Mouse (Mus musculus) heart, embryonic 14.5 days (tissue): ENCODE results near the gene Lamb1. TPM values are rescaled to one million over a fixed set of nuclear protein-coding genes. Genes with fewer than 3 reads are reported as not detected.

Experiments
- ATAC-seq: fragments of 200-750 bp; cut with Nextera tagmentation; 2 replicates; pipeline ENCODE4 v1.8.0; 2017; ENCODE audit warnings: low read depth, moderate TSS enrichment; ENCODE audit not compliant: insufficient number of reproducible peaks, insufficient read depth, low FRiP score
- H3K27ac ChIP-seq, 2 experiments: fragments of 200-500 bp in 1 of 2; fragments of 300-500 bp in 1 of 2; sonication (generic) in 1 of 2; replicated peaks in 1 of 2; 2 replicates each; pipeline ENCODE4 v1.5.1; 2012 to 2014; ENCODE audit warnings: low read depth in 2 of 2, low read length in 2 of 2, control low read depth in 1 of 2, mild to moderate bottlenecking in 1 of 2, mixed read lengths in 1 of 2; ENCODE audit not compliant: control insufficient read depth in 1 of 2, insufficient read depth in 1 of 2
- H3K27me3 ChIP-seq: fragments of 300-500 bp; sonication (generic); 2 replicates; pipeline ENCODE4 v1.6.1; 2014; ENCODE audit warnings: mild to moderate bottlenecking, low read length, control low read depth; ENCODE audit not compliant: control insufficient read depth, insufficient read depth
- H3K36me3 ChIP-seq: fragments of 300-500 bp; sonication (generic); 2 replicates; pipeline ENCODE4 v1.6.1; 2014; ENCODE audit warnings: mild to moderate bottlenecking, control low read depth, low read length, mixed read lengths; ENCODE audit not compliant: control insufficient read depth, insufficient read depth
- H3K4me1 ChIP-seq, 2 experiments: fragments of 200-500 bp in 1 of 2; fragments of 300-500 bp in 1 of 2; sonication (generic) in 1 of 2; 2 replicates each; pipeline ENCODE4 v1.6.1; 2012 to 2014; ENCODE audit warnings: low read length in 2 of 2, control low read depth in 1 of 2, mixed read lengths in 1 of 2; ENCODE audit not compliant: control insufficient read depth in 2 of 2, insufficient read depth in 2 of 2
- H3K4me2 ChIP-seq: fragments of 300-500 bp; sonication (generic); 2 replicates; pipeline ENCODE4 v1.6.1; 2014; ENCODE audit warnings: mild to moderate bottlenecking, low read length
- H3K4me3 ChIP-seq, 2 experiments: fragments of 200-500 bp in 1 of 2; fragments of 300-500 bp in 1 of 2; sonication (generic) in 1 of 2; 2 replicates each; pipeline ENCODE4 v1.5.1; 2012 to 2014; ENCODE audit warnings: low read length in 2 of 2, mild to moderate bottlenecking in 2 of 2, control low read depth in 1 of 2, low read depth in 1 of 2, moderate library complexity in 1 of 2; ENCODE audit not compliant: control insufficient read depth in 1 of 2, insufficient read depth in 1 of 2
- H3K9ac ChIP-seq: fragments of 300-500 bp; sonication (generic); 2 replicates; pipeline ENCODE4 v1.6.1; 2014; ENCODE audit warnings: mild to moderate bottlenecking, low read length
- H3K9me3 ChIP-seq: fragments of 300-500 bp; sonication (generic); 2 replicates; pipeline ENCODE4 v1.6.1; 2016; ENCODE audit warnings: low read length, control low read depth; ENCODE audit not compliant: control insufficient read depth
- WGBS: fragments of 180-500 bp; shearing (Covaris S2); extraction: QIAGEN DNeasy Blood & Tissue Kit; methylation state at CpG from one replicate; pipeline ENCODE4 v1.1.7; 2014; 5-methylcytosine and 5-hydroxymethylcytosine counted together
- polyA plus RNA-seq: library from polyadenylated mRNA; unstranded; fragments of >200 nt; fragmentation: Nextera tagmentation; extraction: Ambion mirVana; gene quantifications from 2 replicates; pipeline ENCODE4 v1.2.1, GENCODE M21; 2014

The Lamb1 gene
- polyA plus RNA-seq, 1 experiment from 2014 or later: 96.3 TPM

GRCm38 (mm10) chr12:31240470-31240869, 24.6 kb upstream of the Lamb1 start, which contains the start of gene Gm6993:
TSS of gene Gm6993 (plus strand) at chr12:31240770.
- H3K27me3 ChIP-seq: no peaks in the 10 kb centered on the region
- H3K4me3 ChIP-seq: no peak within 1 kb of the TSS
- no peak for ATAC-seq
- H3K4me2 ChIP-seq: no peak within 1 kb of the TSS
- no peak within 1 kb of the TSS for H3K9ac ChIP-seq
- peaks cover 7 to 15% of the 10 kb centered on the region in 2 experiments for H3K4me1 ChIP-seq
- H3K36me3 ChIP-seq: no peaks in the 10 kb centered on the region
- H3K27ac ChIP-seq: 0 out of 4 replicates have a peak within 1 kb of the TSS, but pooled peaks of 1 of the 2 experiments have one; percentile 8
- H3K9me3 ChIP-seq: no peaks in the 10 kb centered on the region
- 95% methylated on average over 5 of the region's 5 CpGs for WGBS

DNA sequence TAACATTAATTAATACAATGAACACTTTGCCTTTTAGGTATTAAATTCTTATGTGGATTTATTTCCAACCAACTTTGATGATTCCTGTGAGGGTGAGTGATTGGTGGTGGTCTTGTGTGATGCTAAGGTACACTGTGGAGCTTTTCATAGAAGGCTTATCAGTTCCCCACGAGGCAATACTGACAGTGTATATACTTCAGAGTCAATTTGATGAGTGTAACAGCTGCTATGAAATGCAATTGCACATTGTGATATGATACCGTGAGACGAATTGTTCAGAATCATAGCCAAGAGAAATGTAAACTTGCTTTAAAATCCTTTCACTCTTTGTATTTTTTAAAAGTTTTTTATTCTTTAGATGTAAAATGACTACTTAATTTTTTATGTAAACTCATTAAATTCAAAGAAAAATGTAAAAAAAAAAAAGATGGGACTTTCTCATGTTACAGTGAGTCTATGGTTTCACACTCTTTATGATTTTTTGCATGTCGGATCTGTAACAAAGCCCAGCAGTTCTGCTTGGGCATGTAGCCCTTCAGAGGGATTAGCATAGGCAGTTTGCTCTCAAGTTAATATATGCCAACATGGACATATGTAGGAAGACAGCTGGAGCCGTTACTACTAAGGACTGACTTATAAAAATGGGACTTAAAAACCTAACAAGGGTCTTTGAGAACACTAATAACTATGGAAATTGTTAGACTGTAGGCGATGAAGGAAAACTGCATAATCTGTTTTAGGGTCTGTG, 23.3 kb upstream of the Lamb1 start:
- Histone ChIP-seq H3K9ac (no peak overlapping the region), H3K36me3 (no peaks in the 10 kb centered on the region), H3K4me3 (no peak overlapping the region), H3K27ac (no peak overlapping the region), H3K4me2 (no peak overlapping the region), H3K27me3 (no peaks in the 10 kb centered on the region), H3K9me3 (no peaks in the 10 kb centered on the region), H3K4me1 (peaks cover 6 to 10% of the 10 kb centered on the region in 2 experiments)
- ATAC-seq: no peak
- WGBS: 69% methylated on average over 6 of the region's 6 CpGs

DNA sequence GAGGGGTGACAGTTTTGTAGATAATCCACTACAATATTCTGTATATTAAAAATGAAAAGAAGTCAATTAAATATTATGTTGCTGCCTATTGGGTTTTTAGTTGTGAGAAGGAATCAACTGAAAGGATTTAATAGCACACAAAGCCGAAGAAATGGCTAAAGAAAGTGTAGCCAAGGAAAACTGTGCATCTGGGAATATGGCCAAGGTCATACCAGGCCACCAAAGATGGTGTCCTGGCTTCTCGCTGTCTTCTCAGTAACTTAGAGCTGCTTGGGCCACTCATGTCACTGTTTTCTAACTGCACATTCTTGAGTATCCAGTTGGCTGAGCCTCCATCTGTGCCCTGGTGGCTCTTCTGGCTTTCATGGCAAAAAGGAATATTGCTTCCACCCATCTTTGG, 21.0 kb upstream of the Lamb1 start:
- 75% methylated on average over 2 of the region's 2 CpGs for WGBS
- H3K27ac ChIP-seq: no peak overlapping the region
- H3K4me2 ChIP-seq: no peak overlapping the region
- ATAC-seq: no peak
- H3K9ac ChIP-seq: no peak overlapping the region
- H3K4me3 ChIP-seq: no peak overlapping the region
- H3K9me3 ChIP-seq: no peaks in the 10 kb centered on the region
- no peaks in the 10 kb centered on the region for H3K27me3 ChIP-seq
- H3K36me3 ChIP-seq: no peaks in the 10 kb centered on the region
- peaks cover 7 to 12% of the 10 kb centered on the region in 2 experiments for H3K4me1 ChIP-seq

DNA sequence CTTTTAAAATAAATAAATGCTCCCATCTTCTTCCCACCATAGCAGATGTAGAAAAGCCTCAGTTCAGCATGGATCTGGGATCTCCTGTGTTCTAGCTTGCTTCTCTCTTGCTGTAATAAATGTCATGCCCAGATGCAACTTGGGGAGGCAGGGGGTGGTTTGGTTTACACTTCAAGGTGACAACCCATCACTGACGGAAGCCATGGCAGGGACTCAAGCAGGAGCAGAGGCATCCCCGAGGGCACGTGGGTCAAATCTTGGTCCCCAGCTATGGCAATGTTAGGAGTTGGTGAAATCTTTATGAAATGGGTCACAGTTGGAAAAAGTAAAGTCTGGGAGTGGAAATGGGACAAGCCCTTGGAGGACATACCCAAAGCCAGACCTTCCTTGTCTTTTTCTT, 20.3 kb upstream of the Lamb1 start:
- Histone ChIP-seq H3K27me3 (no peaks in the 10 kb centered on the region), H3K4me3 (no peak overlapping the region), H3K4me2 (no peak overlapping the region), H3K4me1 (peaks cover 9 to 10% of the 10 kb centered on the region in 2 experiments), H3K36me3 (no peaks in the 10 kb centered on the region), H3K27ac (no peak overlapping the region), H3K9me3 (no peaks in the 10 kb centered on the region), H3K9ac (no peak overlapping the region)
- WGBS: 90% methylated on average over 3 of the region's 3 CpGs
- no peak for ATAC-seq

DNA sequence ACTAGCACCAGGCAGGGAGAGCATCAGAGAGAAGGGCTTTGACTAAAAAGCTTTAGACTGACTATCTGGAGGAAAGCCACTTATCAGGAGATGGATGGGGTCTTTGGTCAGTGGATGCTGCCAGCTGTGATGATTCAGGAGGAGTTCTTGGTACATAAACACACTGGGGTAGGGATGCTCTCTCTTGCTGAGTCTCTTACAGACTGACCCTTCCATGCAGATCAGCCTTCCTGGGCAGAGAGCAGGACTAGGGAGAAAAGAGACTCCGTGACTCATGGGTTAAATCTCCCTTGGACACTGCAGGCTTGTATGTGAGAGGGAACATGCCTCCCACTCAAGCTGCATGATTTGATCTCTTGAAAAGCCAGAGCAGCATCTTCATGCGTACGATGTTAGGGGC, 18.9 kb upstream of the Lamb1 start:
- WGBS: 55% methylated on average over 3 of the region's 3 CpGs
- H3K27me3 ChIP-seq: no peaks in the 10 kb centered on the region

DNA sequence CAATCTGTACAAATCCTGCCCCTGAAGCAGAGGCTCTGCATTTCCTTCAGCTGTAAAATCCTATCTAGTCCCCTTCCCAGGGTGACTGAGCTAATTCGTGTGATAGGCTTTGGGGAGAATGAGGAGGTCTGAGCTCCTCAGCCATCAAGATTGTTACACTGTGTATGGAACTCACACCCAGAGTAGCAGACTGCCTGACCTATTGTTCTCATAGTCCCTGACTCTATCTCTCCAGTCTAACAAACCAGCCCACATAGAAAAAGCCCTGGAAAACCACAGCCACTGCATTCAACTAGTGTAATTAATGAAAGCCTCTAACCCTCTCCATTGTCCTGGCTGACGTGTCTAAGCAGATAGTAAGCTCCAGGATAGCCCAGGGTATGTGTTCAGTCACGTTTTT, 18.4 kb upstream of the Lamb1 start:
- WGBS: 44% methylated on average over 3 of the region's 3 CpGs
- no peak overlapping the region for H3K4me2 ChIP-seq

More for the DNA sequence above, 18.9 kb upstream of the Lamb1 start:
- H3K4me1 ChIP-seq: peaks cover 6% of the 10 kb centered on the region in 2 experiments; a peak in 3 of 4 replicates
- no peak overlapping the region for H3K9ac ChIP-seq
- ATAC-seq: no peak
- no peak overlapping the region for H3K27ac ChIP-seq
- no peak overlapping the region for H3K4me2 ChIP-seq
- H3K36me3 ChIP-seq: no peaks in the 10 kb centered on the region
- H3K9me3 ChIP-seq: no peaks in the 10 kb centered on the region
- H3K4me3 ChIP-seq: no peak overlapping the region

DNA sequence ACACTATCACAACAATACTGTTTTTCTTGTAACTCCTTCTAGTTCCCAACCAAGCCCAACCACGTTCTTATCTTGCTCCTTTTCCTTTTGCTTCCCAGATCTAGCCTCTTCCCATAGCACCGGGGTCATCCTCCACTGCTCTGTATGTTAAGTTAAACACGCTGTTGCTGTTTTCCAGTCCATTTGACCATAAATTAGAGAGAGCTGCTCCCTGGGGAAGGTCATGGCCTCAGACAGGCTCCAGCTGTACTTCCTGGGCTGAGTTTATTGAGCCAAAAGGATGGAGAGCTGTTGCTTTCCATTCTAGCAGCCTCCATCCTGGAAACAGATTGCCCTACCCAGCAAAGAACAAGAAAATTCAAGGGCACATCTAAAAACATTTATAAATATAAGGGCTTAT, 16.9 kb upstream of the Lamb1 start:
- Histone ChIP-seq H3K9ac (no peak overlapping the region), H3K36me3 (no peaks in the 10 kb centered on the region), H3K4me3 (no peak overlapping the region), H3K4me1 (peaks cover 9 to 14% of the 10 kb centered on the region in 2 experiments), H3K27me3 (no peaks in the 10 kb centered on the region), H3K27ac (no peak overlapping the region), H3K9me3 (no peaks in the 10 kb centered on the region), H3K4me2 (no peak overlapping the region)
- ATAC-seq: no peak
- 47% methylated on average over 3 of the region's 3 CpGs for WGBS

More for the DNA sequence above, 18.4 kb upstream of the Lamb1 start:
- Histone ChIP-seq H3K4me1 (peaks cover 6% of the 10 kb centered on the region in 2 experiments; a peak in 3 of 4 replicates), H3K36me3 (no peaks in the 10 kb centered on the region), H3K4me3 (no peak overlapping the region), H3K9ac (no peak overlapping the region), H3K27ac (no peak overlapping the region), H3K27me3 (no peaks in the 10 kb centered on the region), H3K9me3 (no peaks in the 10 kb centered on the region)
- no peak for ATAC-seq
